Mouse (Mus musculus) testis, adult 2 months (tissue): ENCODE measurements at regions not wholly inside any gene's neighbourhood (a gene's known extent, or its start where the extent isn't known, plus 50 kb on each side); places are given as distances from the start of the nearest gene placed in this dataset.

ENCODE experiments used
- H3K27ac ChIP-seq: fragments of 200-500 bp; 2 replicates; pipeline ENCODE4 v1.5.1; 2012; ENCODE audit warnings: low read depth, low read length; ENCODE audit not compliant: control insufficient read depth, insufficient read depth
- H3K27me3 ChIP-seq: fragments of 200-500 bp; 2 replicates; pipeline ENCODE4 v1.6.1; 2012; ENCODE audit warnings: mild to moderate bottlenecking, low read length, moderate library complexity; ENCODE audit not compliant: control insufficient read depth, insufficient read depth
- H3K36me3 ChIP-seq: fragments of 200-500 bp; 2 replicates; pipeline ENCODE4 v1.6.1; 2012; ENCODE audit warnings: mild to moderate bottlenecking, low read length; ENCODE audit not compliant: control insufficient read depth, insufficient read depth
- H3K4me1 ChIP-seq: fragments of 200-500 bp; 2 replicates; pipeline ENCODE4 v1.6.1; 2012; ENCODE audit warnings: low read length; ENCODE audit not compliant: control insufficient read depth, insufficient read depth
- H3K4me3 ChIP-seq: fragments of 200-500 bp; 2 replicates; pipeline ENCODE4 v1.5.1; 2012; ENCODE audit warnings: low read depth, mild to moderate bottlenecking, low read length, moderate library complexity, mixed read lengths; ENCODE audit not compliant: control insufficient read depth
- CTCF ChIP-seq: fragments of 200-500 bp; IDR thresholded peaks from 2 replicates; pipeline ENCODE4 v1.5.1; 2012; ENCODE audit warnings: low read depth, mild to moderate bottlenecking, inconsistent platforms, low read length, moderate library complexity; ENCODE audit not compliant: control insufficient read depth, insufficient read depth, insufficient replicate concordance
- POLR2A ChIP-seq: fragments of 200-500 bp; IDR thresholded peaks from 2 replicates; pipeline ENCODE4 v1.6.1; 2012; ENCODE audit warnings: low read depth, mild to moderate bottlenecking, inconsistent platforms, low read length, moderate library complexity; ENCODE audit not compliant: control insufficient read depth

GRCm38 (mm10) chr9:24909086-24909979, 135.2 kb upstream of the Tbx20 start:
- TF ChIP-seq POLR2A, result no peak
- TF ChIP-seq CTCF, result no peak
- no peaks in the 10 kb centered on the region for H3K27me3 ChIP-seq
- no peaks in the 10 kb centered on the region for H3K36me3 ChIP-seq
- no peaks in the 10 kb centered on the region; the same call in 1 of the 2 replicates for H3K4me1 ChIP-seq
- no peak overlapping the region for H3K27ac ChIP-seq
- no peak overlapping the region for H3K4me3 ChIP-seq

GRCm38 (mm10) chr9:24910738-24911137, 136.6 kb upstream of the Tbx20 start:
- no peaks in the 10 kb centered on the region; the same call in 1 of the 2 replicates for H3K4me1 ChIP-seq
- TF ChIP-seq POLR2A (no peak), CTCF (no peak)
- no peak overlapping the region for H3K27ac ChIP-seq
- no peaks in the 10 kb centered on the region for H3K27me3 ChIP-seq
- no peaks in the 10 kb centered on the region for H3K36me3 ChIP-seq
- H3K4me3 ChIP-seq, result no peak overlapping the region

DNA sequence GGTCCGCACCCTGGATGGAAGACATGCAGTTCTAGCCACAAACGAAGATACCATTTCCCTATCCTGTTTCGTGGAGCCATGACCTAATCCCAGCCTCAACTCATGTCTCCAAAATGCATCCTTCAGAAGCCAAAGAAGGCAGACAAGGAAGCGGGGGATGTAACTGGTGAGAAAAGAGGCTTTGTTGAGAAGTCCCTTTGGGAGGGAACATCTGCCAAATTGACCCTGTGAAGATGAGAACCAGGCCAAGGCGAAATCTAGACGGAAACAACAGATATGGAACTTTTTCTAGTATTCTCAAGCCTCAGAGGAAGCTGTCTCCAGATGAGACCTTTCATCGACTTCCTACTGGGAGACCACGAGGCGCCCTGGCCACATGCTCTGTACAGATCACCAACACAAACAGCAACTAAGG, 145.9 kb upstream of the Tbx20 start:
- no peaks in the 10 kb centered on the region for H3K36me3 ChIP-seq
- no peaks in the 10 kb centered on the region for H3K4me1 ChIP-seq
- H3K27ac ChIP-seq, result no peak overlapping the region
- no peak for TF ChIP-seq CTCF
- TF ChIP-seq POLR2A, result no peak
- H3K27me3 ChIP-seq, result no peaks in the 10 kb centered on the region
- no peak overlapping the region for H3K4me3 ChIP-seq

DNA sequence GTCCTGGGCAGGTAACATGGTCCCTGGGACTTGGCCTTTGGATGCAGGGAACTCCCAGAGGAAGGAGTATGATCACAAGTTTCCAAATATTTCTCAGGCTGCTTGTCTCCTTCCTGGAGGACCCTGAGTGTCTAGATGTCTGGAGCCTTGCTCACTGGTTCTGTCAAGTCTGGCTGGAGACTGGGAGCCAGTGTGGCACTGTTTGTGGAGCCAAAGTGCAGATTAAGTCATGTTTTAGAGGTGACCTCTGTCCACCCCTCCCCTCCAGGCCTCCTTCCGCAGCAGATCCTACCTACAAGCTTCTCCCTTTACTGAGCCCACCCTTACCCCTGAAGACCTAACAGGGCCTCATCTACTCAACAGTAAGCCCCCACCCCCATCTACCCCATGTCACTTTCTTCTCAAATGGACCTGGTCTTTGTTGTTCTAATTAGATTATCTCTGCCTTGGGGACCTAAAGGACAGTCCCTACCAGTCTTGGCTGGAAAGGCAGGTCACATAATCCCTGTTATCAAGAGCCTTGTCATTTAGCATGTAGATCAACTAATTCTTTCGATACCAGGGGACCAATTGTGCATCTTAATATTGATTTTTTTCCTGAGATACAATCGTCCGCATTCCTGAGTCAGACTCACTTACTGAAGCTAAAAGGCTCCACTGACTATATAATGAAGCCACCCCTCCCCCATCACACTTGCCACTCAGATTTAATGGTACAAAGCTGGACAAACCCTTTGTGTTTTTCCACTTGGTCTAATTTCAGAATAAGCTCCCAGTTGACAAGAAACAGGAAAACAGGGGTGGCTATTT, 148.2 kb upstream of the Tbx20 start:
- TF ChIP-seq CTCF (no peak), POLR2A (no peak)
- H3K4me3 ChIP-seq, result no peak overlapping the region
- H3K4me1 ChIP-seq, result no peaks in the 10 kb centered on the region
- H3K27me3 ChIP-seq, result no peaks in the 10 kb centered on the region
- H3K27ac ChIP-seq, result no peak overlapping the region
- H3K36me3 ChIP-seq, result no peaks in the 10 kb centered on the region

DNA sequence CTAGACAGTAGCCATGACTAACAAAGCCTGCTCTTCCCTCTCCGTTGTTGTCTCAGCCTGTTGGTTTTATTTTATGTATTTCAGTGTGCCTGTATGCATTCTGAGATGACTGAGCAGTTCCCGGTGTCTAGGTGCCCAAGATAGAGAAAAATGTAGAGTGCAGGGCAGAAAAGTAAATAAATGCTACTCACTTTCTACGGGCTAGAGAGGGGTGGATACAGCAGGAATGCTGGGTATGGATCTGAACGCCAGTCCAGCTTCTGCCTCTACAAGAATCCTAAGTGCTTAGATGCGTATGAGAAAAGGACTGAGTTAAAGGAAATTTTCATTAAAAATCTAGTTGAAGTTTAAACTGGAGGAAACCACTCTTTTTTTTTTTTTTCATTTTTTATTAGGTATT, 149.4 kb upstream of the Tbx20 start:
- Histone ChIP-seq H3K27ac (no peak overlapping the region), H3K4me3 (no peak overlapping the region), H3K4me1 (no peaks in the 10 kb centered on the region), H3K36me3 (no peaks in the 10 kb centered on the region), H3K27me3 (no peaks in the 10 kb centered on the region)
- TF ChIP-seq POLR2A, result no peak
- no peak for TF ChIP-seq CTCF

DNA sequence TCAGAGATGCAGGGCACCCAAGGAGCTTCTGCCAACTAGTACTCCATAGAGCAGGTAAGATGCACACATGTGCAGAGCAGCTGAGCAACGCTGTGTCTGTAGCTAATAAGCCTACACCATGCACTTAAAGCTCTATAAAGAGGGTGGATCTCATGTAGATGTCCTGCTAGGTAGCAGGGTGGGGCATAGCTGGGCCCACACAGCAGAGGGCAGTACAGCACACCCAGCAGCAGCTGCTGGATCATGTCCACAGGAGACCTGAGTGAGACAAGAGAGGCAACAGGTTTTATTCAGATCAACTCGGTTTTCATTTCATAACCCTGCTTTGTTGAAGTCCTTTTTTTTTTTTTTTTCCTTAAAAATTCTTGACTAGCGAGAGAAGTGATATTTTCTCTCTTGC, 151.5 kb upstream of the Gm10181 start:
- Histone ChIP-seq H3K27ac (no peak overlapping the region), H3K36me3 (no peaks in the 10 kb centered on the region), H3K4me1 (no peaks in the 10 kb centered on the region), H3K4me3 (no peak overlapping the region), H3K27me3 (no peaks in the 10 kb centered on the region)
- peak; percentile 32; the same call in 1 of the 2 replicates for TF ChIP-seq CTCF
- TF ChIP-seq POLR2A, result no peak

GRCm38 (mm10) chr9:24942943-24943342, 146.3 kb upstream of the Gm10181 start:
- no peaks in the 10 kb centered on the region for H3K27me3 ChIP-seq

More at GRCm38 (mm10) chr9:24942943-24943342, 146.3 kb upstream of the Gm10181 start:
- TF ChIP-seq POLR2A (no peak), CTCF (no peak)
- Histone ChIP-seq H3K4me3 (no peak overlapping the region), H3K36me3 (no peaks in the 10 kb centered on the region), H3K4me1 (no peaks in the 10 kb centered on the region), H3K27ac (no peak overlapping the region)
